Mouse (Mus musculus): Measurements from ENCODE around the gene Tbx10.

DNA sequence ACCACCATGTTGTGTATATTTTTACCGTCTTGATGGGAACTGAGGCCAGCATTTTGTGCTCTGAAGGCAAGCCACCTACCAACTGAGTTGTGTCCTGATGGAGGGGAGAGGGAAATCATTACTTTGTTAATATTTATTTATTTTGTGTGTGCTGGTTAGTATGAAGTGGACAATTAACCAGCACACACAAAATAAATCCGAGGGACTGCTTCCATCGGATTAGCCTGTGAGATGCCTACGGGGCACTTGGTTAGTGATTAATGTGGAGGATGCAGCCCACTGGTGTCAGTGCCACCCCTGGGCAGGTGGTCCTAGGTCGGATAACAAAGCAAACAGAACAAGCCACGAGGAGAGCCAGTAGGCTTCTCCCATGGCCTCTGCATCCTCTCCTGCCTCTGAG is 2.4 kb downstream of the Tbx10 start:
- TF ChIP-seq POLR2A (IDR thresholded peaks at IDR 0.05; ENCODE audit: insufficient read length, low read depth) (no peak), REST (IDR thresholded peaks at IDR 0.05; ENCODE audit: insufficient read depth, insufficient read length) (no peak), USF1 (IDR thresholded peaks at IDR 0.05; ENCODE audit: low read depth) (no peak), CEBPB (IDR thresholded peaks at IDR 0.05; ENCODE audit: insufficient read depth, poor library complexity, severe bottlenecking) (no peak), E2F4 (IDR thresholded peaks at IDR 0.05; ENCODE audit: insufficient read depth) (no peak), TCF12 (IDR thresholded peaks at IDR 0.05; ENCODE audit: insufficient read depth, poor library complexity, severe bottlenecking) (no peak), MAX (IDR thresholded peaks at IDR 0.05; ENCODE audit: low read depth) (no peak), MYOG (IDR thresholded peaks at IDR 0.05; ENCODE audit: control insufficient read depth in 1 of 3, insufficient read depth in 1 of 3, insufficient read length in 2 of 3, low read depth in 2 of 3) (no peak)
